Comparison of ENCODE assay signal across 8 mouse cellular contexts in genomic region chr2:180173163-180173562, GRCm38 (mm10). TPM values are rescaled to one million over a fixed set of nuclear protein-coding genes. Genes with fewer than 3 reads are reported as not detected.
DNase-seq lines count a peak whose midpoint lies in the region; ATAC-seq and TF ChIP-seq lines count a peak whose summit lies in the region.

No protein-coding gene starts in this region.

- no peaks in the 10 kb centered on the region for H3K9me3 ChIP-seq in hindbrain, embryonic 11.5 days (ENCODE audit: control insufficient read depth, low read length)
- H3K9me3 ChIP-seq in midbrain, embryonic 10.5 days (replicated peaks) = no peaks in the 10 kb centered on the region

- H3K4me2 ChIP-seq in hindbrain, embryonic 11.5 days (replicated peaks; ENCODE audit: low read depth, low read length) = peak overlapping the region; percentile 93; the same call in 1 of the 2 replicates

- peak; percentile 31 for DNase-seq in kidney, adult 2 months
- no peak for DNase-seq in kidney, postnatal 10 days
- peak; percentile 62 for DNase-seq in NIH3T3 (ENCODE audit: low read depth)
- DNase-seq in hindbrain, embryonic 11.5 days (ENCODE audit: low spot score) = no peak
- DNase-seq in midbrain, embryonic 10.5 days (ENCODE audit: low spot score) = no peak
- DNase-seq in urinary bladder, postnatal 14 days (ENCODE audit: low spot score) = no peak
- DNase-seq in left cerebral cortex, postnatal 4 days = no peak
- no peak for DNase-seq in frontal cortex, postnatal 10 days (ENCODE audit: low spot score in 2 of 2)

- H3K4me3 ChIP-seq in kidney, adult 2 months (ENCODE audit: insufficient read depth, low read depth, low read length) = no peak overlapping the region; the same call in 1 of the 2 replicates
- peak overlapping the region; percentile 68; the same call in 1 of the 2 replicates for H3K4me3 ChIP-seq in hindbrain, embryonic 11.5 days (ENCODE audit: low read depth, low read length)
- peak overlapping the region; percentile 95 for H3K4me3 ChIP-seq in midbrain, embryonic 10.5 days

- H3K27me3 ChIP-seq in kidney, adult 2 months (replicated peaks; ENCODE audit: control insufficient read depth, insufficient read depth, low read length) = no peaks in the 10 kb centered on the region
- H3K27me3 ChIP-seq in hindbrain, embryonic 11.5 days (ENCODE audit: control insufficient read depth, insufficient read depth, low read length) = no peaks in the 10 kb centered on the region
- H3K27me3 ChIP-seq in midbrain, embryonic 10.5 days (ENCODE audit: low read depth, poor library complexity, severe bottlenecking) = no peaks in the 10 kb centered on the region

- H3K27ac ChIP-seq in kidney, adult 2 months (ENCODE audit: insufficient read depth, low read depth, low read length) = no peak overlapping the region
- H3K27ac ChIP-seq in hindbrain, embryonic 11.5 days (ENCODE audit: low read depth, low read length) = no peak overlapping the region
- 0 out of 2 replicates have a peak overlapping the region, but pooled peaks have one; percentile 95 for H3K27ac ChIP-seq in midbrain, embryonic 10.5 days (replicated peaks)

- H3K36me3 ChIP-seq in kidney, adult 2 months (ENCODE audit: control insufficient read depth, insufficient read depth, low read length) = peaks cover 9% of the 10 kb centered on the region
- H3K36me3 ChIP-seq in hindbrain, embryonic 11.5 days (ENCODE audit: control insufficient read depth, insufficient read depth, low read length) = peaks cover 13% of the 10 kb centered on the region; the same call in 1 of the 2 replicates
- peaks cover 55% of the 10 kb centered on the region for H3K36me3 ChIP-seq in midbrain, embryonic 10.5 days

- no peak for ATAC-seq in hindbrain, embryonic 11.5 days (ENCODE audit: low FRiP score)

- TF ChIP-seq CTCF in kidney, adult 2 months (conservative IDR thresholded peaks at IDR 0.05; ENCODE audit: insufficient read depth, insufficient read length, low read depth, low read length) = peak; percentile 48; the same call in 1 of the 2 replicates

- intact Hi-C loops in left cerebral cortex, postnatal 4 days (cut with DNase I) = no loop called here

- TF ChIP-seq POLR2A in kidney, adult 2 months (IDR thresholded peaks at IDR 0.05; ENCODE audit: low read depth, low read length) = no peak

- peaks cover 15% of the 10 kb centered on the region; the same call in 1 of the 2 replicates for H3K4me1 ChIP-seq in kidney, adult 2 months (ENCODE audit: control insufficient read depth, insufficient read depth, low read length)
- H3K4me1 ChIP-seq in hindbrain, embryonic 11.5 days (replicated peaks; ENCODE audit: control insufficient read depth, insufficient read depth, low read length) = no peaks in the 10 kb centered on the region; the same call in 1 of the 2 replicates
- H3K4me1 ChIP-seq in midbrain, embryonic 10.5 days = peaks cover 27% of the 10 kb centered on the region

- WGBS in kidney, adult 2 months = 64% methylated on average over 4 of the region's 4 CpGs
- 82% methylated on average over 4 of the region's 4 CpGs for WGBS in hindbrain, embryonic 11.5 days
- WGBS in midbrain, embryonic 10.5 days = 79% methylated on average over 4 of the region's 4 CpGs

- H3K9ac ChIP-seq in hindbrain, embryonic 11.5 days (ENCODE audit: low read depth, low read length) = no peak overlapping the region

RNA-seq across cellular contexts. Expression of gene Adrm1, which starts 1.9 kb away (rescaled TPM):
- polyA plus RNA-seq in kidney, adult 2 months (2012; rRNA removed) = 80.0 and 95.3 TPM in 2 replicates
- polyA plus RNA-seq in hindbrain, embryonic 11.5 days (2014; fragmentation: Nextera tagmentation; extraction: Ambion mirVana) = 174 and 183 TPM in 2 replicates
- polyA plus RNA-seq in midbrain, embryonic 10.5 days (2016; fragmentation: Nextera tagmentation; extraction: Ambion mirVana) = 270 and 277 TPM in 2 replicates
- total RNA-seq in left cerebral cortex, postnatal 4 days (2021) = 100 to 1,000 TPM; 117 to 118 TPM

RNA-seq across cellular contexts. Expression of gene Lama5, which starts 52.5 kb away (rescaled TPM):
- polyA plus RNA-seq in kidney, adult 2 months (2012; rRNA removed) = 83.3 and 97.8 TPM in 2 replicates
- 3.3 and 4.4 TPM in 2 replicates for polyA plus RNA-seq in hindbrain, embryonic 11.5 days (2014; fragmentation: Nextera tagmentation; extraction: Ambion mirVana)
- 5.3 and 6.4 TPM in 2 replicates for polyA plus RNA-seq in midbrain, embryonic 10.5 days (2016; fragmentation: Nextera tagmentation; extraction: Ambion mirVana)
- 1 to 10 TPM; 6.3 to 6.5 TPM for total RNA-seq in left cerebral cortex, postnatal 4 days (2021)

RNA-seq across cellular contexts. Expression of gene Osbpl2, which starts 54.1 kb away (rescaled TPM):
- polyA plus RNA-seq in kidney, adult 2 months (2012; rRNA removed) = 30.3 and 33.8 TPM in 2 replicates
- polyA plus RNA-seq in hindbrain, embryonic 11.5 days (2014; fragmentation: Nextera tagmentation; extraction: Ambion mirVana) = 42.1 and 42.2 TPM in 2 replicates
- polyA plus RNA-seq in midbrain, embryonic 10.5 days (2016; fragmentation: Nextera tagmentation; extraction: Ambion mirVana) = 30.5 and 43.3 TPM in 2 replicates
- 10 to 100 TPM; 61.9 to 64.5 TPM for total RNA-seq in left cerebral cortex, postnatal 4 days (2021)

Comparison
In these comparisons a context has a peak if more than half of its experiments do, and no peak if none do; other contexts are left out.
1. DNase-seq: peak in kidney, adult 2 months (single experiment) and NIH3T3 (single experiment); none in kidney, postnatal 10 days (single experiment), hindbrain, embryonic 11.5 days (single experiment), midbrain, embryonic 10.5 days (single experiment), urinary bladder, postnatal 14 days (single experiment), left cerebral cortex, postnatal 4 days (single experiment) and frontal cortex, postnatal 10 days (0 of 2).
2. RNA of gene Lama5, which starts 52.5 kb away (polyA plus RNA-seq): 83.3 to 97.8 TPM in kidney, adult 2 months; 5.3 to 6.4 TPM in midbrain, embryonic 10.5 days and 3.3 to 4.4 TPM in hindbrain, embryonic 11.5 days; every median in the first group is over 10 times any median in the second.